Mouse (Mus musculus): ENCODE measurements around the gene Ankub1. TPM values are rescaled to one million over a fixed set of nuclear protein-coding genes. Genes with fewer than 3 reads are reported as not detected.

Ankub1 gene
- polyA plus RNA-seq, 1 experiment, result 0.36 TPM

GRCm38 (mm10) chr3:57612430-57612997 is 80.1 kb downstream of the Ankub1 start:
- no peak overlapping the region for H3K27ac ChIP-seq (ENCODE audit: control insufficient read depth, insufficient read depth, low read depth, low read length)
- no peaks in the 10 kb centered on the region for H3K27me3 ChIP-seq (ENCODE audit: control insufficient read depth, insufficient read depth, low read length)
- H3K4me1 ChIP-seq (ENCODE audit: control insufficient read depth, insufficient read depth, low read length), result no peaks in the 10 kb centered on the region
- H3K4me3 ChIP-seq (ENCODE audit: control insufficient read depth, low read depth, low read length), result no peak overlapping the region
- no peaks in the 10 kb centered on the region for H3K36me3 ChIP-seq (ENCODE audit: control insufficient read depth, insufficient read depth, low read length)
- TF ChIP-seq CTCF (IDR thresholded peaks at IDR 0.05; ENCODE audit: control insufficient read depth, insufficient read depth, insufficient replicate concordance, low read depth, low read length) (no peak), POLR2A (IDR thresholded peaks at IDR 0.05; ENCODE audit: control insufficient read depth, low read depth, low read length) (no peak)

GRCm38 (mm10) chr3:57611776-57612175 is 80.8 kb downstream of the Ankub1 start:
- no peaks in the 10 kb centered on the region for H3K27me3 ChIP-seq (ENCODE audit: control insufficient read depth, insufficient read depth, low read length)
- H3K27ac ChIP-seq (ENCODE audit: control insufficient read depth, insufficient read depth, low read depth, low read length), result no peak overlapping the region
- H3K4me1 ChIP-seq (ENCODE audit: control insufficient read depth, insufficient read depth, low read length), result no peaks in the 10 kb centered on the region
- no peaks in the 10 kb centered on the region for H3K36me3 ChIP-seq (ENCODE audit: control insufficient read depth, insufficient read depth, low read length)
- TF ChIP-seq POLR2A (IDR thresholded peaks at IDR 0.05; ENCODE audit: control insufficient read depth, low read depth, low read length), result no peak
- TF ChIP-seq CTCF (IDR thresholded peaks at IDR 0.05; ENCODE audit: control insufficient read depth, insufficient read depth, insufficient replicate concordance, low read depth, low read length), result no peak
- H3K4me3 ChIP-seq (ENCODE audit: control insufficient read depth, low read depth, low read length), result no peak overlapping the region

Other genes starting within 250 kb of the Ankub1 start
- 23.0 and 24.4 TPM in 2 replicates for gene Wwtr1, start 116.9 kb downstream of the Ankub1 start, polyA plus RNA-seq (2012; rRNA removed)
- gene Commd2, start 41.1 kb downstream of the Ankub1 start, polyA plus RNA-seq (2012; rRNA removed), result 7.6 and 9.8 TPM in 2 replicates
- 15.8 and 17.8 TPM in 2 replicates for gene Rnf13, start 43.3 kb upstream of the Ankub1 start, polyA plus RNA-seq (2012; rRNA removed)
- gene Pfn2, start 155.3 kb upstream of the Ankub1 start, polyA plus RNA-seq (2012; rRNA removed), result 72.8 and 100 TPM in 2 replicates

Data from testis, adult 2 months (tissue).